Mouse (Mus musculus) kidney, embryonic 15.5 days (tissue): Measurements from ENCODE around the gene Ninj2. TPM values are rescaled to one million over a fixed set of nuclear protein-coding genes. Genes with fewer than 3 reads are reported as not detected.

Experiments used
- ATAC-seq: fragments of 200-750 bp; cut with Nextera tagmentation; replicated peaks from 2 replicates; pipeline ENCODE4 v1.8.0; 2017; ENCODE audit warnings: moderate TSS enrichment; ENCODE audit not compliant: low FRiP score
- H3K27ac ChIP-seq: fragments of 300-500 bp; sonication (generic); 2 replicates; pipeline ENCODE4 v1.5.1; 2015; ENCODE audit warnings: mild to moderate bottlenecking, inconsistent platforms
- H3K27me3 ChIP-seq: fragments of 300-500 bp; sonication (generic); 2 replicates; pipeline ENCODE4 v1.6.1; 2015; ENCODE audit warnings: inconsistent platforms
- H3K36me3 ChIP-seq: fragments of 300-500 bp; sonication (generic); 2 replicates; pipeline ENCODE4 v1.6.1; 2015; ENCODE audit warnings: inconsistent platforms
- H3K4me1 ChIP-seq: fragments of 300-500 bp; sonication (generic); 2 replicates; pipeline ENCODE4 v1.6.1; 2015; ENCODE audit warnings: inconsistent platforms
- H3K4me2 ChIP-seq: fragments of 300-500 bp; sonication (generic); 2 replicates; pipeline ENCODE4 v1.6.1; 2015; ENCODE audit warnings: moderate library complexity, mild to moderate bottlenecking, inconsistent platforms
- H3K4me3 ChIP-seq: fragments of 300-500 bp; sonication (generic); replicated peaks from 2 replicates; pipeline ENCODE4 v1.5.1; 2015; ENCODE audit warnings: mild to moderate bottlenecking, inconsistent platforms
- H3K9ac ChIP-seq: fragments of 300-500 bp; sonication (generic); 2 replicates; pipeline ENCODE4 v1.6.1; 2015; ENCODE audit warnings: mild to moderate bottlenecking, inconsistent platforms
- H3K9me3 ChIP-seq: fragments of 300-500 bp; sonication (generic); replicated peaks from 2 replicates; pipeline ENCODE4 v1.6.1; 2016; ENCODE audit warnings: inconsistent platforms
- WGBS: fragments of 180-500 bp; shearing (Covaris S2); methylation state at CpG from one replicate; pipeline ENCODE4 v1.1.7; 2015; ENCODE audit warnings: mixed read lengths; 5-methylcytosine and 5-hydroxymethylcytosine counted together
- polyA plus RNA-seq: library from polyadenylated mRNA; unstranded; fragments of >200 nt; fragmentation: Nextera tagmentation; extraction: Ambion mirVana; gene quantifications from 2 replicates; pipeline ENCODE4 v1.2.1, GENCODE M21; 2015

The Ninj2 gene
- polyA plus RNA-seq, 1 experiment from 2014 or later: not detected

DNA sequence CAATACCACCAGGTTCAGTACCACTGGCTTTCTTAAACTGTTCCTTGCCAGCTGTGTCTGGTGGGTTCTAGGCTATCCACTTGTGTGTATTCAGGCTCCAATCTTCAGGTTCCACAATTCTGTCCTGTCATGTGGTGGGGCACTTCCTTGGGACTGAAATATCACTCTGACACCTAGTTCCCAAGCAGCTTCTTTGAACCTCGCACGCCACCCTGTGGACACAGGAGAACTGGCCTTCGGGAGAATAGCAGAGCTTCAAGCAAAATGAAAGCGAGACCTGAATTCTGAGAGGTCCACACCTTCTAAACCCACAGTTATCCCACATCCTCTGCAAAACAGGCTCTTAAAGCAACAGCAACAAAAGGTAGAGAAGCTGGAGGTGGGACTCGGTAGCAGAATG, 100.0 kb downstream of the Ninj2 start:
- WGBS: 29% methylated on average over 5 of the region's 5 CpGs
- no peak for ATAC-seq

GRCm38 (mm10) chr6:120193793-120194192, 100.6 kb downstream of the Ninj2 start:
- 68% methylated on average over 1 of the region's 1 CpGs for WGBS
- 0 out of 2 replicates have a peak, but pooled peaks cover 3% of the 10 kb centered on the region for H3K27me3 ChIP-seq
- no peak overlapping the region for H3K27ac ChIP-seq
- H3K9me3 ChIP-seq: no peaks in the 10 kb centered on the region
- peaks cover 16% of the 10 kb centered on the region for H3K4me1 ChIP-seq
- ATAC-seq: no peak
- H3K4me2 ChIP-seq: no peak overlapping the region
- no peak overlapping the region for H3K9ac ChIP-seq
- no peak overlapping the region for H3K4me3 ChIP-seq
- H3K36me3 ChIP-seq: no peaks in the 10 kb centered on the region

More for the DNA sequence above, 100.0 kb downstream of the Ninj2 start:
- Histone ChIP-seq H3K4me2 (no peak overlapping the region), H3K9ac (no peak overlapping the region), H3K4me3 (no peak overlapping the region), H3K27ac (no peak overlapping the region), H3K4me1 (peaks cover 22% of the 10 kb centered on the region), H3K27me3 (0 out of 2 replicates have a peak, but pooled peaks cover 3% of the 10 kb centered on the region), H3K9me3 (no peaks in the 10 kb centered on the region), H3K36me3 (no peaks in the 10 kb centered on the region)

DNA sequence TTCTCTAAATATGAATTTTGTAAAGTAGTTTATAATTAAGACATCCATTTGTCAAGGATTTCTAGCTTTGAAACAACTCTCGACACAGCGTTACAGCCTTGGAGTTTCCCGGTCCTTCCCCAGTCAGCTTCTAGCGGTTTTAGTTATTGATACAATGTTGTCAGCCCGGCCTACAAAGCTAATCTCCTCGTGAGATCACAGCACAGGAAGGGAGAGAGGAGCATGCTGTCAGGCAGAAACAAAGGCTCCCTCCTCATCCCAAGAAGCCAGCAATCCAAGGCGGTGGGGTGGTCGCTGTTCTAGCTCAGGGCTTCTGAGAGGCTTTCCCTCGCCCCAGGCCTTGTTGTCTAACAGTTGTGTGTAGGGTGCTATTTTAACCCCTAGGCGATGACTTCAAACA, 101.2 kb downstream of the Ninj2 start:
- Histone ChIP-seq H3K27ac (no peak overlapping the region), H3K27me3 (0 out of 2 replicates have a peak, but pooled peaks cover 3% of the 10 kb centered on the region), H3K4me1 (peaks cover 15% of the 10 kb centered on the region), H3K4me2 (no peak overlapping the region), H3K4me3 (no peak overlapping the region), H3K9ac (no peak overlapping the region), H3K36me3 (no peaks in the 10 kb centered on the region), H3K9me3 (no peaks in the 10 kb centered on the region)
- 59% methylated on average over 10 of the region's 10 CpGs for WGBS
- ATAC-seq: no peak

- no peak for ATAC-seq
- Histone ChIP-seq H3K9me3 (no peaks in the 10 kb centered on the region), H3K27me3 (0 out of 2 replicates have a peak, but pooled peaks cover 3% of the 10 kb centered on the region), H3K27ac (no peak overlapping the region), H3K4me2 (no peak overlapping the region), H3K4me3 (no peak overlapping the region), H3K9ac (no peak overlapping the region), H3K4me1 (peaks cover 15% of the 10 kb centered on the region), H3K36me3 (no peaks in the 10 kb centered on the region)
- 25% methylated on average over 7 of the region's 7 CpGs for WGBS
Measured at GRCm38 (mm10) chr6:120194963-120195362, 101.8 kb downstream of the Ninj2 start.

DNA sequence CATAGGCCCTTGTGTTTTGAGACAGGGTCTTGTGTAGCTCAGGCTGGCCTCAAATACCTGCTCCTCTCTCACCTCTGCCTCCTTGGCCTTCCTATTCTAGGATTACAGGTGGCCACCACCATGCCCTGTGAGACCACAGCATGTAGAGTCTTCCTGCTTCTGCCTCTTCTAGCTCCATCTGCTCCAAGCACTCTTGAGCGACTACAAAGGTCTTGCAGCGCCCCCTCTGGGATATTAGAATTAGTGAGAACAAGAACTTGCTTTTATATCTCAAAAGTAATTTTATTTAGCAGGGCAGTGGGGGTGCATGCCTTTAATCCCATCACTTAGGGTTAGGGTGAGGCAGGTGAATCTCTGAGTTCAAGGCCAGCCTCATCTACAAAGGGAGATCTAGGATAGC, 103.7 kb downstream of the Ninj2 start:
- Histone ChIP-seq H3K9ac (no peak overlapping the region), H3K36me3 (no peaks in the 10 kb centered on the region), H3K9me3 (no peaks in the 10 kb centered on the region), H3K4me3 (no peak overlapping the region), H3K27me3 (0 out of 2 replicates have a peak, but pooled peaks cover 3% of the 10 kb centered on the region), H3K27ac (no peak overlapping the region), H3K4me2 (no peak overlapping the region), H3K4me1 (peaks cover 15% of the 10 kb centered on the region)
- 40% methylated on average over 2 of the region's 2 CpGs for WGBS
- no peak for ATAC-seq

DNA sequence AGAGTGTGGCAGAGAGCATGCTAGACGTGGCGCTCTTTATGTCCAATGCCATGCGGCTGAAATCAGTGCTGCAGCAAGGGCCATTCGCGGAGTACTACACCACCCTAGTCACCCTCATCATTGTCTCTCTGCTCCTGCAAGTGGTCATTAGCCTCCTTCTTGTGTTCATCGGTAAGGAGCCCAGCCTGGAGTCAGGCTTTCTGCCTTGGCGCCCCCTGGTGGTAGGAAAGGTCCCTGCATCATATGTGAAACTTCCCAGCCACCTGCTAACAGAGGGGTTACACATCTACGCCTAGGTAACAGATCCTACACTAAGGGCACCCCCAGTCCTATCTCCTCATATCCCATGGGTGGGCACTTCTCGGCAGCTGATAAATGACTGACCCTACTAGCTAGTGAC, 104.8 kb downstream of the Ninj2 start:
- H3K27me3 ChIP-seq: 0 out of 2 replicates have a peak, but pooled peaks cover 3% of the 10 kb centered on the region
- no peak overlapping the region for H3K4me3 ChIP-seq
- H3K36me3 ChIP-seq: no peaks in the 10 kb centered on the region
- H3K27ac ChIP-seq: no peak overlapping the region
- peaks cover 16% of the 10 kb centered on the region; the same call in 1 of the 2 replicates for H3K4me1 ChIP-seq
- H3K9me3 ChIP-seq: no peaks in the 10 kb centered on the region
- H3K4me2 ChIP-seq: no peak overlapping the region
- 0 out of 2 replicates have a peak, but pooled peaks have one; percentile 10 for ATAC-seq
- no peak overlapping the region for H3K9ac ChIP-seq
- WGBS: 33% methylated on average over 9 of the region's 9 CpGs

DNA sequence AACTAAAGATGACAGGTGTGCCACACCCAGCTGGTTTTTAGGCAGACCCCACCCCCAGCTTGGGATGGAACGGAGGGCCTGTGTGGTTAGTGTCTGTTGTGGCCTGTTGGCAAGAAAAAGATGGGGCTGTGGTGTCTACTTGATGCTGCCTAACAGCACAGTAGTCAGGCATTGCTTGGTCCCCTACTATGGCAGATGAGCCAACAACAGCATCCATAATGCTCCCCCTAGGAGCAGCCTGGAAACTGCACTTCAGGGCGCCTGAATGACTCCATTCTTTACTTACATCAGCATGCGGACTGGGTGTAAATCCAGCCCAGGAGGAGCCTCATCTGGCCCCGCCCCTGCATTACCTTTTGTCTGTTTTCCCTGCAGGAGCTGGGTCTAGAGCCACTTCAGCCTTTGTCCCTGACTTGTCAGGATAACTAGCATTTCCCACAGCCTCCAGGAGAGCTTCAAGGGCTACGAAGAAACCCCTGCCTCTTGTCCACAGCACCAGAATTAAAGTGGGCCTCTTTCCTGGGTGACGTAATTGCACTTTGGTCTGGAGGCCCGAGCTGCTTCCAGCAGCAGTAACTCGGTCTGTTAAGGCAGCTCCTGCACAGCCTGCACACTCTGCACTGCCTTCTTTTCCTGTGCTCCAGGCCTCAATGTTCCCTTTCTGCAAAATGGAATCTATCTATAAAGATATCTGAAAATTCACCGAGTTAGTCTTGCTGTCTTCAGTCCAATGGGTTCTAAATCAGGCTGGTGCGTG, 106.7 kb downstream of the Ninj2 start:
- Histone ChIP-seq H3K36me3 (no peaks in the 10 kb centered on the region), H3K9ac (no peak overlapping the region), H3K4me1 (peaks cover 14% of the 10 kb centered on the region; the same call in 1 of the 2 replicates), H3K9me3 (no peaks in the 10 kb centered on the region), H3K27me3 (0 out of 2 replicates have a peak, but pooled peaks cover 3% of the 10 kb centered on the region), H3K4me2 (no peak overlapping the region), H3K4me3 (no peak overlapping the region), H3K27ac (no peak overlapping the region)
- ATAC-seq: no peak
- 41% methylated on average over 10 of the region's 10 CpGs for WGBS

DNA sequence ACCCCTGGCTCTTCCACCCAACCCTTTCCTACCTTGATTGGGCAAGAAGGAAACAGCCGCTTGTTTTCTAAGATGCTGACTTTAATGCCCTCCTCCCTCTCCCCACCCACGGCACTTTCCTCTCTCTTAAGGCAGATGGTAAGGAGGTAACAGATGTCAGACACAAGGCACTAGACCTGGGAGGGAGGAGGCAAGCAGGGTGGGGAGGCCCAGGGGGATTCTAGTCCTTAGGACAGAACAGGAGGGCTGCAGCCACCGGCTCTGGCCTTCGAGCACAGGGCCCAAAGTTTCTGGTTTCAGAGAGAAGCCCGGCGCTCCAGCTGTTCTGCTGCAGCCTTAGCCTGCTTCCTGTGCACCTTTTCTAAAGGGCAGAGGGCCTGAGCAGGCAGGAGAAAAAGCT, 108.8 kb downstream of the Ninj2 start:
- Histone ChIP-seq H3K9me3 (no peaks in the 10 kb centered on the region), H3K27ac (no peak overlapping the region), H3K4me2 (no peak overlapping the region), H3K36me3 (peaks cover 7% of the 10 kb centered on the region; the same call in 1 of the 2 replicates), H3K9ac (no peak overlapping the region), H3K4me3 (no peak overlapping the region), H3K27me3 (no peaks in the 10 kb centered on the region), H3K4me1 (peaks cover 12% of the 10 kb centered on the region; the same call in 1 of the 2 replicates)
- ATAC-seq: 0 out of 2 replicates have a peak, but pooled peaks have one; percentile 1
- 33% methylated on average over 6 of the region's 6 CpGs for WGBS

DNA sequence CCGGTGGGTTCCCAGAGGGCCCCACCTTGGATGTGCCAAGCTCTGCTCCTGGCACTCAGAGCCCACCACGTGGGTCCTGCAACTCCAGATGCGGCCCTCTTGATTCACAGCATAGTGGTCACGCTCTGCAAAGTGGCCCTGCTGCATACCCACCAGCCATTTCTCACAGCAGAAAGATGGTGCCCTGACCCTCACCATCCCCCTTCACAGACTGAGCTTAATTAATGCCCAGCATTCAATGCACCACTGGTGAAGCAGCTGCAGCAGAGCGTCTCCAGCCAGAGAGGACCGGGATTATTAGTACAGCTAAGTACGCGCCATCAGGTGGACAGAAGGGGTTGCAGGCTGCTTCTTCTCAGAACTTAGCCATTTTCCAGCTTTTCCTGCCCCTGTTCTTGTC, 109.3 kb downstream of the Ninj2 start:
- no peak overlapping the region for H3K27ac ChIP-seq
- ATAC-seq: peak; percentile 56; the same call in 1 of the 2 replicates

GRCm38 (mm10) chr6:120206586-120206985, 113.4 kb downstream of the Ninj2 start:
- Histone ChIP-seq H3K36me3 (peaks cover 10% of the 10 kb centered on the region; the same call in 1 of the 2 replicates), H3K9me3 (no peaks in the 10 kb centered on the region), H3K9ac (no peak overlapping the region), H3K27me3 (no peaks in the 10 kb centered on the region), H3K27ac (no peak overlapping the region), H3K4me3 (no peak overlapping the region), H3K4me1 (peaks cover 9% of the 10 kb centered on the region; the same call in 1 of the 2 replicates), H3K4me2 (no peak overlapping the region)
- WGBS: 93% methylated on average over 5 of the region's 5 CpGs
- no peak for ATAC-seq

More for the DNA sequence above, 109.3 kb downstream of the Ninj2 start:
- no peak overlapping the region for H3K4me2 ChIP-seq
- H3K4me1 ChIP-seq: peaks cover 12% of the 10 kb centered on the region; the same call in 1 of the 2 replicates
- no peak overlapping the region for H3K4me3 ChIP-seq
- WGBS: 50% methylated on average over 8 of the region's 8 CpGs
- H3K27me3 ChIP-seq: no peaks in the 10 kb centered on the region
- H3K9me3 ChIP-seq: no peaks in the 10 kb centered on the region
- no peak overlapping the region for H3K9ac ChIP-seq
- H3K36me3 ChIP-seq: peaks cover 7% of the 10 kb centered on the region; the same call in 1 of the 2 replicates

DNA sequence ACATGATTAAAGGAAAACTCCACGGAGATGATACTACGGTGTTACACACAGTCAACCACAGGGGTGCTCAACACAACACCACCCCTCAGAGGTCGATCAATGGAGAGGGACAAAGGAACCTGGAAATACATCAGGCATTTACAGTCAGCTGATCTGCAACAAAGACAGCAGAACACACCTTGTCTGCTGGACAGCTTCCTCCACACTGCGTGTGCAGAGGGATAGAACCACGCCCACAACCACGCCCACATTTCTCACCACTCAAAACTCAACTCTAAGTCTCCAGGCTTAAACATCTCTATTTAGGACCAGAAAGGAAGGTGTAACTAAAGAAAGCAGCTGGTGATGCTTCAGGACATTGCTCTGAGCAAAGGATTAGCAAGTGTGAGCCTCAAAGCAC, 118.4 kb downstream of the Ninj2 start:
- Histone ChIP-seq H3K36me3 (peaks cover 6% of the 10 kb centered on the region; the same call in 1 of the 2 replicates), H3K27ac (no peak overlapping the region), H3K9ac (no peak overlapping the region), H3K4me1 (no peaks in the 10 kb centered on the region), H3K9me3 (no peaks in the 10 kb centered on the region), H3K4me2 (no peak overlapping the region), H3K4me3 (no peak overlapping the region), H3K27me3 (no peaks in the 10 kb centered on the region)
- 76% methylated on average over 6 of the region's 6 CpGs for WGBS
- ATAC-seq: no peak

- Histone ChIP-seq H3K4me2 (no peak overlapping the region), H3K4me3 (no peak overlapping the region), H3K36me3 (no peaks in the 10 kb centered on the region), H3K9ac (no peak overlapping the region), H3K27me3 (no peaks in the 10 kb centered on the region), H3K27ac (no peak overlapping the region), H3K4me1 (no peaks in the 10 kb centered on the region), H3K9me3 (no peaks in the 10 kb centered on the region)
- peak; percentile 52; the same call in 1 of the 2 replicates for ATAC-seq
- 86% methylated on average over 1 of the region's 1 CpGs for WGBS
Measured at GRCm38 (mm10) chr6:120216702-120217101, 123.6 kb downstream of the Ninj2 start.
